Mouse (Mus musculus) layer of hippocampus, postnatal 10 days (tissue): ENCODE data around the gene Zic4. TPM values are rescaled to one million over a fixed set of nuclear protein-coding genes. Genes with fewer than 3 reads are reported as not detected.

ENCODE experiments used
- DNase-seq, 2 experiments: peaks; one replicate each; pipeline ENCODE4 v3.0.0; 2021; ENCODE audit warnings: low spot score in 2 of 2
- long read RNA-seq: library from polyadenylated mRNA; stranded (forward); transcript quantifications from one replicate; pipeline ENCODE4 v2.0.0, GENCODE M21; 2023
- total RNA-seq, 2 experiments: library from RNA; stranded (reverse); gene quantifications; 2 replicates each; pipeline ENCODE4 v1.2.3; 2021

Zic4 gene
- 1 to 10 TPM; 7.1 to 7.5 TPM for total RNA-seq
- long read RNA-seq, partial matches to known transcripts, result 0 of 6 reads
- long read RNA-seq, other reads (novel, unspliced or antisense), result 4 of 6 reads

GRCm38 (mm10) chr9:91361856-91362601 lies at the start of gene Zic4:
Gene Zic4 (plus strand): TSS chr9:91362413.
- DNase-seq, result peak in 1 of 2 experiments; percentile 56

GRCm38 (mm10) chr9:91347591-91347990 lies 14.6 kb upstream of the Zic4 start:
- DNase-seq, result no peak

GRCm38 (mm10) chr9:91348746-91349145 lies 13.5 kb upstream of the Zic4 start:
- DNase-seq, result no peak

- DNase-seq, result no peak
Observed at GRCm38 (mm10) chr9:91350211-91350791, 11.9 kb upstream of the Zic4 start.

- peak in 1 of 2 experiments; percentile 12 for DNase-seq
Observed at GRCm38 (mm10) chr9:91350861-91351291, 11.3 kb upstream of the Zic4 start.

- no peak for DNase-seq
Observed at GRCm38 (mm10) chr9:91351361-91351760, 10.9 kb upstream of the Zic4 start.

- peak in 1 of 2 experiments; percentile 15 for DNase-seq
Observed at GRCm38 (mm10) chr9:91351961-91352411, 10.2 kb upstream of the Zic4 start.

GRCm38 (mm10) chr9:91352786-91353185 lies 9.4 kb upstream of the Zic4 start:
- peak in 1 of 2 experiments; percentile 20 for DNase-seq

- peak; percentile 16 to 18 for DNase-seq
Observed at GRCm38 (mm10) chr9:91353551-91354433, 8.4 kb upstream of the Zic4 start.

- peak in 1 of 2 experiments; percentile 15 for DNase-seq
Observed at GRCm38 (mm10) chr9:91354434-91355269, 7.6 kb upstream of the Zic4 start.

GRCm38 (mm10) chr9:91355270-91355589 lies 7.0 kb upstream of the Zic4 start:
- DNase-seq, result peak in 1 of 2 experiments; percentile 13

- peak; percentile 67 to 79 for DNase-seq
Observed at GRCm38 (mm10) chr9:91355629-91356352, 6.4 kb upstream of the Zic4 start.

GRCm38 (mm10) chr9:91356353-91356740 lies 5.9 kb upstream of the Zic4 start:
- no peak for DNase-seq

- DNase-seq, result no peak
Observed at GRCm38 (mm10) chr9:91357321-91357720, 4.9 kb upstream of the Zic4 start.

- DNase-seq, result peak in 1 of 2 experiments; percentile 20
Observed at GRCm38 (mm10) chr9:91358851-91359687, 3.1 kb upstream of the Zic4 start.

GRCm38 (mm10) chr9:91360151-91361032 lies 1.8 kb upstream of the Zic4 start:
- no peak for DNase-seq

- peak in 1 of 2 experiments; percentile 44 for DNase-seq
Observed at GRCm38 (mm10) chr9:91361033-91361855, 969 bp upstream of the Zic4 start.
